Mouse (Mus musculus) CH12.LX (cell line): ENCODE results near the gene Morf4l1. TPM values are rescaled to one million over a fixed set of nuclear protein-coding genes. Genes with fewer than 3 reads are reported as not detected.

ENCODE experiments used
- DNase-seq: peaks from one replicate; pipeline ENCODE4 v3.0.0-alpha.2; 2013; ENCODE audit errors: extremely low read depth
- H3K27ac ChIP-seq: 2 replicates; pipeline ENCODE4 v1.5.1; 2012; ENCODE audit warnings: low read depth, mild to moderate bottlenecking, control low read depth, moderate library complexity; ENCODE audit not compliant: insufficient read depth
- H3K27me3 ChIP-seq: replicated peaks from 2 replicates; pipeline ENCODE3; 2012; ENCODE audit warnings: inconsistent platforms
- H3K36me3 ChIP-seq, 2 experiments: replicated peaks in 1 of 2; 2 replicates each; pipeline versions ENCODE3 to v1.6.1; 2012; ENCODE audit warnings: inconsistent platforms in 1 of 2, low read length in 1 of 2, mild to moderate bottlenecking in 1 of 2, mixed read lengths in 1 of 2, moderate library complexity in 1 of 2; ENCODE audit not compliant: control insufficient read depth in 1 of 2, insufficient read depth in 1 of 2
- H3K4me1 ChIP-seq, 2 experiments: 2 replicates each; pipeline ENCODE4 v1.6.1; 2012; ENCODE audit warnings: inconsistent platforms in 1 of 2, moderate library complexity in 1 of 2; ENCODE audit not compliant: insufficient read depth in 2 of 2, control insufficient read depth in 1 of 2
- H3K4me2 ChIP-seq: 2 replicates; pipeline ENCODE4 v1.6.1; 2012; ENCODE audit warnings: low read depth, mild to moderate bottlenecking, control low read depth; ENCODE audit not compliant: poor library complexity, insufficient read depth, severe bottlenecking
- H3K4me3 ChIP-seq, 3 experiments: fragments of 150-350 bp in 1 of 3; sonication (generic) in 1 of 3; replicated peaks in 1 of 3; 2 replicates each; pipeline versions ENCODE3 to v1.5.1; 2011 to 2012; ENCODE audit warnings: low read depth in 2 of 3, low read length in 2 of 3, mild to moderate bottlenecking in 2 of 3, moderate library complexity in 2 of 3, control low read depth in 1 of 3, improper control_type of control experiment in 1 of 3, inconsistent platforms in 1 of 3, mixed read lengths in 1 of 3; ENCODE audit not compliant: poor library complexity in 1 of 3
- H3K79me2 ChIP-seq: replicated peaks from 2 replicates; pipeline ENCODE4 v1.6.1; 2012; ENCODE audit warnings: mild to moderate bottlenecking, moderate library complexity; ENCODE audit not compliant: control insufficient read depth, poor library complexity, insufficient read depth, severe bottlenecking; ENCODE audit errors: extremely low read depth
- H3K9ac ChIP-seq: 2 replicates; pipeline ENCODE4 v1.6.1; 2012; ENCODE audit warnings: low read depth, mild to moderate bottlenecking, control low read depth, moderate library complexity; ENCODE audit not compliant: insufficient read depth
- H3K9me3 ChIP-seq: replicated peaks from 2 replicates; pipeline ENCODE3; 2012; ENCODE audit warnings: low read length, inconsistent platforms, mixed read lengths
- BHLHE40 ChIP-seq: IDR thresholded peaks from 2 replicates; pipeline ENCODE4 v1.6.1; 2011; ENCODE audit warnings: mild to moderate bottlenecking, low read depth, low read length, improper control_type of control experiment
- CHD2 ChIP-seq: IDR thresholded peaks from 2 replicates; pipeline ENCODE4 v1.6.1; 2011; ENCODE audit warnings: low read length, improper control_type of control experiment
- CTCF ChIP-seq, 2 experiments: IDR thresholded peaks in 1 of 2; conservative IDR thresholded peaks in 1 of 2; 2 replicates each; pipeline ENCODE4 v1.5.1; 2011 to 2012; ENCODE audit warnings: low read depth in 2 of 2, low read length in 2 of 2, improper control_type of control experiment in 1 of 2, inconsistent platforms in 1 of 2, mild to moderate bottlenecking in 1 of 2, moderate library complexity in 1 of 2
- E2F4 ChIP-seq: IDR thresholded peaks from 2 replicates; pipeline ENCODE4 v1.6.1; 2011; ENCODE audit warnings: low read depth, low read length, improper control_type of control experiment; ENCODE audit not compliant: insufficient replicate concordance
- ELF1 ChIP-seq: IDR thresholded peaks from 2 replicates; pipeline ENCODE4 v1.6.1; 2014; ENCODE audit warnings: low read depth, mild to moderate bottlenecking, inconsistent platforms, low read length, improper control_type of control experiment
- EP300 ChIP-seq: IDR thresholded peaks from 2 replicates; pipeline ENCODE4 v1.6.1; 2011; ENCODE audit warnings: low read length, improper control_type of control experiment
- IRF4 ChIP-seq: IDR thresholded peaks from 2 replicates; pipeline ENCODE4 v1.6.1; 2014; ENCODE audit warnings: low read depth, mild to moderate bottlenecking, inconsistent platforms, low read length, improper control_type of control experiment
- JUND ChIP-seq: conservative IDR thresholded peaks from 2 replicates; pipeline ENCODE4 v1.6.1; 2011; ENCODE audit warnings: low read depth, low read length, improper control_type of control experiment
- MAFK ChIP-seq: IDR thresholded peaks from 2 replicates; pipeline ENCODE4 v1.6.1; 2011; ENCODE audit warnings: low read length, improper control_type of control experiment; ENCODE audit not compliant: insufficient replicate concordance
- MAZ ChIP-seq: IDR thresholded peaks from 2 replicates; pipeline ENCODE4 v1.6.1; 2012; ENCODE audit warnings: low read depth, mild to moderate bottlenecking, inconsistent platforms, low read length, improper control_type of control experiment, moderate library complexity
- MYC ChIP-seq: IDR thresholded peaks from 2 replicates; pipeline ENCODE4 v1.6.1; 2011; ENCODE audit warnings: low read depth, mild to moderate bottlenecking, improper control_type of control experiment, low read length
- NELFE ChIP-seq: IDR thresholded peaks from 2 replicates; pipeline ENCODE4 v1.6.1; 2011; ENCODE audit warnings: low read depth, low read length, improper control_type of control experiment
- NRF1 ChIP-seq: IDR thresholded peaks from 2 replicates; pipeline ENCODE4 v1.6.1; 2014; ENCODE audit warnings: low read depth, mild to moderate bottlenecking, inconsistent platforms, low read length, improper control_type of control experiment, moderate library complexity
- PAX5 ChIP-seq: IDR thresholded peaks from 2 replicates; pipeline ENCODE4 v1.6.1; 2012; ENCODE audit warnings: low read length, inconsistent platforms, mixed read lengths
- RAD21 ChIP-seq: IDR thresholded peaks from 2 replicates; pipeline ENCODE4 v1.6.1; 2011; ENCODE audit warnings: low read depth, mild to moderate bottlenecking, low read length, improper control_type of control experiment, moderate library complexity
- RCOR1 ChIP-seq: conservative IDR thresholded peaks from 2 replicates; pipeline ENCODE4 v1.6.1; 2012; ENCODE audit warnings: low read depth, mild to moderate bottlenecking, inconsistent platforms, low read length, improper control_type of control experiment
- SIN3A ChIP-seq: IDR thresholded peaks from 2 replicates; pipeline ENCODE4 v1.6.1; 2012; ENCODE audit warnings: low read length, improper control_type of control experiment, inconsistent platforms
- SMC3 ChIP-seq: IDR thresholded peaks from 2 replicates; pipeline ENCODE4 v1.6.1; 2011; ENCODE audit warnings: low read depth, low read length, improper control_type of control experiment
- TBP ChIP-seq: conservative IDR thresholded peaks from 2 replicates; pipeline ENCODE4 v1.6.1; 2011; ENCODE audit warnings: low read depth, low read length, improper control_type of control experiment
- TCF12 ChIP-seq: IDR thresholded peaks from 2 replicates; pipeline ENCODE4 v1.6.1; 2014; ENCODE audit warnings: low read depth, mild to moderate bottlenecking, inconsistent platforms, low read length, improper control_type of control experiment
- USF2 ChIP-seq: conservative IDR thresholded peaks from 2 replicates; pipeline ENCODE4 v1.6.1; 2011; ENCODE audit warnings: low read depth, low read length, improper control_type of control experiment
- ZC3H11A ChIP-seq: IDR thresholded peaks from 2 replicates; pipeline ENCODE4 v1.6.1; 2012; ENCODE audit warnings: low read depth, mild to moderate bottlenecking, inconsistent platforms, low read length, improper control_type of control experiment
- ZKSCAN1 ChIP-seq: IDR thresholded peaks from 2 replicates; pipeline ENCODE4 v1.6.1; 2012; ENCODE audit warnings: low read depth, inconsistent platforms, low read length, improper control_type of control experiment, borderline replicate concordance
- ZMIZ1 ChIP-seq: IDR thresholded peaks from 2 replicates; pipeline ENCODE4 v1.6.1; 2012; ENCODE audit warnings: low read depth, mild to moderate bottlenecking, inconsistent platforms, low read length, improper control_type of control experiment
- ZNF384 ChIP-seq: IDR thresholded peaks from 2 replicates; pipeline ENCODE4 v1.6.1; 2012; ENCODE audit warnings: low read depth, low read length, improper control_type of control experiment, inconsistent platforms
- dilution Hi-C: fragments of 300-500 bp; cut with MboI; formaldehyde crosslinking; loops from 2 replicates; pipeline ENCODE4 v1.14.3; 2020; ENCODE audit warnings: low sequenced_read_pairs; ENCODE audit not compliant: extremely low pct_unique_long_range_greater_than_20kb, extremely low pct_ligation_motif_present
- in situ Hi-C: fragments of 300-500 bp; cut with MboI; formaldehyde crosslinking; loops from 3 replicates; pipeline ENCODE4 v1.14.3; 2019; ENCODE audit warnings: low sequenced_read_pairs, low pct_ligation_motif_present, low pct_unique_long_range_greater_than_20kb, mixed read lengths
- polyA plus RNA-seq: library from polyadenylated mRNA; unstranded; fragments of >175 nt; gene quantifications from 2 replicates; pipeline ENCODE4 v1.2.1, GENCODE M21; 2012; ENCODE audit warnings: low read depth; ENCODE audit not compliant: insufficient read length
- total RNA-seq, 2 experiments: library from RNA; depleted of rRNA; stranded (reverse); fragments of 300-350 nt in 1 of 2; fragments of >200 nt in 1 of 2; gene quantifications; 2 replicates each; pipeline ENCODE4 v1.2.3; 2012 to 2014

Gene Morf4l1
- total and polyA plus RNA-seq, 3 experiments = 127 to 233 (median 225) TPM

DNA sequence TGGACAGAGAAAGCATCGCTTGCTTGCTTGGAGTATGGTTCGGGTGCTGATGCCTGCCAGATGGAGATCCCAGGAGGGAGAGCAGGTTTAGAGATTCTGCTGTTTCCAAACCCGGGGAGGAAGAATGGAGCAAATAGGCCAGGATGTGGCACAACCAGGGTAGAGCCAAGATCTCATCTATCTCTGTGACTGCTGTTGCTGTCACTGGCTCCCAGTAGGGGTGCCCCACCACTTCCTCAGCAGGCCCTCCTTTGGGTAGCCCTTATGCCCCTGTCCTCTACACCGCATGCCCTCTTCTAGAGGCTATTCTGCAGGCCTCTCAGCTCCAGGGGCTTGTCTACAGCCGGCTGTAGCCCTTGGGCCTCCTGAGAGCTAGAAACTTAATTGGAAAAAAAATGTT lies 38.4 kb downstream of the Morf4l1 start:
- H3K36me3 ChIP-seq = peaks cover 41 to 53% of the 10 kb centered on the region in 2 experiments
- no peak overlapping the region for H3K4me2 ChIP-seq
- no peaks in the 10 kb centered on the region for H3K9me3 ChIP-seq
- TF ChIP-seq CTCF (conservative IDR thresholded peaks at IDR 0.05 in 1 of 2, IDR thresholded peaks at IDR 0.05 in 1 of 2; ENCODE audit: low read depth in 2 of 2, low read length in 2 of 2) = no peak
- no peak for TF ChIP-seq TCF12
- no peak for TF ChIP-seq RCOR1
- no peak for TF ChIP-seq CHD2
- TF ChIP-seq E2F4 = no peak
- TF ChIP-seq IRF4 = no peak
- TF ChIP-seq ZKSCAN1 = no peak
- TF ChIP-seq MAFK = no peak
- no peak for TF ChIP-seq EP300
- no peak for TF ChIP-seq USF2
- TF ChIP-seq JUND = no peak
- no peak for TF ChIP-seq NRF1
- no peak for TF ChIP-seq MYC
- TF ChIP-seq RAD21 = no peak
- TF ChIP-seq ZNF384 = no peak
- TF ChIP-seq NELFE = no peak
- dilution Hi-C loops = no loop called here
- no peak overlapping the region for H3K9ac ChIP-seq
- peaks cover 0 to 6% of the 10 kb centered on the region in 2 experiments; a peak in 2 of 4 replicates for H3K4me1 ChIP-seq
- DNase-seq = no peak
- H3K27ac ChIP-seq = no peak overlapping the region
- H3K79me2 ChIP-seq = no peaks in the 10 kb centered on the region
- no peak overlapping the region for H3K4me3 ChIP-seq
- no peaks in the 10 kb centered on the region for H3K27me3 ChIP-seq
- in situ Hi-C loops = no loop called here

- H3K27me3 ChIP-seq = no peaks in the 10 kb centered on the region
- in situ Hi-C loops (no loop called here), dilution Hi-C loops (no loop called here)
- H3K4me3 ChIP-seq = no peak overlapping the region
- TF ChIP-seq ZKSCAN1 = no peak
- TF ChIP-seq BHLHE40 = no peak
- no peak for TF ChIP-seq CHD2
- TF ChIP-seq ZMIZ1 = no peak
- TF ChIP-seq NELFE = no peak
- no peak for TF ChIP-seq E2F4
- no peak for TF ChIP-seq TCF12
- no peak for TF ChIP-seq MAFK
- TF ChIP-seq MAZ = no peak
- TF ChIP-seq JUND = no peak
- TF ChIP-seq SMC3 = no peak
- TF ChIP-seq ZC3H11A = no peak
- TF ChIP-seq SIN3A = no peak
- no peak for TF ChIP-seq TBP
- TF ChIP-seq PAX5 = no peak
- no peak for TF ChIP-seq ELF1
- no peak overlapping the region for H3K9ac ChIP-seq
- no peak overlapping the region for H3K4me2 ChIP-seq
- DNase-seq = no peak
- H3K27ac ChIP-seq = no peak overlapping the region
- H3K4me1 ChIP-seq = peaks cover 0 to 8% of the 10 kb centered on the region in 2 experiments; a peak in 2 of 4 replicates
- no peaks in the 10 kb centered on the region for H3K9me3 ChIP-seq
- H3K79me2 ChIP-seq = no peaks in the 10 kb centered on the region
- peaks cover 49 to 61% of the 10 kb centered on the region in 2 experiments for H3K36me3 ChIP-seq
Observed at GRCm38 (mm10) chr9:90075336-90075735, 39.2 kb downstream of the Morf4l1 start.
